Mouse (Mus musculus) kidney, adult 2 months (tissue): ENCODE measurements around the gene Dazap2. TPM values are rescaled to one million over a fixed set of nuclear protein-coding genes. Genes with fewer than 3 reads are reported as not detected.

Experiments used
- DNase-seq: peaks from one replicate; pipeline ENCODE4 v3.0.0; 2021
- H3K27ac ChIP-seq: fragments of 200-500 bp; 2 replicates; pipeline ENCODE4 v1.5.1; 2012; ENCODE audit warnings: low read depth, low read length, control low read depth, inconsistent platforms; ENCODE audit not compliant: insufficient read depth
- H3K27me3 ChIP-seq: fragments of 200-500 bp; replicated peaks from 2 replicates; pipeline ENCODE4 v1.6.1; 2012; ENCODE audit warnings: mild to moderate bottlenecking, moderate library complexity, low read length, inconsistent platforms; ENCODE audit not compliant: control insufficient read depth, insufficient read depth
- H3K36me3 ChIP-seq: fragments of 200-500 bp; 2 replicates; pipeline ENCODE4 v1.6.1; 2012; ENCODE audit warnings: mild to moderate bottlenecking, moderate library complexity, low read length, inconsistent platforms; ENCODE audit not compliant: control insufficient read depth, insufficient read depth
- H3K4me1 ChIP-seq: fragments of 200-500 bp; 2 replicates; pipeline ENCODE4 v1.6.1; 2011; ENCODE audit warnings: low read length; ENCODE audit not compliant: control insufficient read depth, insufficient read depth
- H3K4me3 ChIP-seq: fragments of 200-500 bp; 2 replicates; pipeline ENCODE4 v1.5.1; 2011; ENCODE audit warnings: mild to moderate bottlenecking, low read depth, low read length, control low read depth; ENCODE audit not compliant: insufficient read depth
- CTCF ChIP-seq: fragments of 200-500 bp; conservative IDR thresholded peaks from 2 replicates; pipeline ENCODE4 v1.5.1; 2011; ENCODE audit warnings: low read depth, mild to moderate bottlenecking, control low read depth, low read length, moderate library complexity, mixed read lengths; ENCODE audit not compliant: insufficient read depth, insufficient read length
- POLR2A ChIP-seq: fragments of 200-500 bp; IDR thresholded peaks from one replicate; pipeline ENCODE4 v1.6.1; 2011; ENCODE audit warnings: low read depth, low read length, control low read depth
- WGBS: fragments of 180-500 bp; shearing (Covaris S2); methylation state at CpG from one replicate; pipeline ENCODE4 v1.1.7; 2018; 5-methylcytosine and 5-hydroxymethylcytosine counted together
- polyA plus RNA-seq: library from polyadenylated mRNA; depleted of rRNA; stranded (reverse); fragments of >200 nt; gene quantifications from 2 replicates; pipeline ENCODE4 v1.2.3, GENCODE M21; 2012

Gene Dazap2
- polyA plus RNA-seq, 1 experiment = 578 TPM

- WGBS = under 1% methylated on average over 77 of the region's 77 CpGs
- Histone ChIP-seq H3K27me3 (no peaks in the 10 kb centered on the region), H3K36me3 (no peaks in the 10 kb centered on the region), H3K4me3 (peak within 1 kb of the TSS; percentile 86), H3K4me1 (peaks cover 21% of the 10 kb centered on the region), H3K27ac (peak within 1 kb of the TSS; percentile 95)
- no peak for TF ChIP-seq POLR2A
- TF ChIP-seq CTCF = no peak
- DNase-seq = peak; percentile 92
Observed at GRCm38 (mm10) chr15:100636700-100637501, 21.8 kb downstream of the Dazap2 start, which contains the start of gene Smagp. Gene Smagp (minus strand): TSS chr15:100636940.

GRCm38 (mm10) chr15:100637661-100638060, 22.5 kb downstream of the Dazap2 start:
- peak; percentile 71 for DNase-seq
- Histone ChIP-seq H3K4me1 (peaks cover 16% of the 10 kb centered on the region), H3K27me3 (no peaks in the 10 kb centered on the region), H3K4me3 (no peak overlapping the region), H3K27ac (no peak overlapping the region), H3K36me3 (no peaks in the 10 kb centered on the region)
- TF ChIP-seq CTCF (peak; percentile 63), POLR2A (no peak)
- 16% methylated on average over 6 of the region's 6 CpGs for WGBS

- Histone ChIP-seq H3K4me3 (no peak overlapping the region), H3K36me3 (no peaks in the 10 kb centered on the region), H3K27ac (no peak overlapping the region), H3K27me3 (no peaks in the 10 kb centered on the region), H3K4me1 (peaks cover 9% of the 10 kb centered on the region)
- TF ChIP-seq POLR2A = no peak
- TF ChIP-seq CTCF = no peak
- no peak for DNase-seq
- WGBS = 87% methylated on average over 16 of the region's 16 CpGs
Observed at GRCm38 (mm10) chr15:100639972-100640750, 25.0 kb downstream of the Dazap2 start.

- Histone ChIP-seq H3K27me3 (no peaks in the 10 kb centered on the region), H3K36me3 (no peaks in the 10 kb centered on the region), H3K4me3 (no peak overlapping the region), H3K4me1 (peaks cover 7% of the 10 kb centered on the region), H3K27ac (no peak overlapping the region)
- no peak for TF ChIP-seq CTCF
- no peak for TF ChIP-seq POLR2A
- DNase-seq = peak; percentile 40
- 41% methylated on average over 14 of the region's 16 CpGs for WGBS
Observed at GRCm38 (mm10) chr15:100641226-100641810, 26.2 kb downstream of the Dazap2 start.

- Histone ChIP-seq H3K27me3 (no peaks in the 10 kb centered on the region), H3K4me1 (peaks cover 5% of the 10 kb centered on the region; the same call in 1 of the 2 replicates), H3K4me3 (no peak overlapping the region), H3K36me3 (no peaks in the 10 kb centered on the region), H3K27ac (no peak overlapping the region)
- DNase-seq = no peak
- TF ChIP-seq CTCF = no peak
- TF ChIP-seq POLR2A = no peak
- 90% methylated on average over 7 of the region's 7 CpGs for WGBS
Observed at GRCm38 (mm10) chr15:100642451-100642850, 27.3 kb downstream of the Dazap2 start.

GRCm38 (mm10) chr15:100646161-100646560, 31.0 kb downstream of the Dazap2 start:
- DNase-seq = no peak
- H3K36me3 ChIP-seq = no peaks in the 10 kb centered on the region
- no peaks in the 10 kb centered on the region for H3K27me3 ChIP-seq
- no peak overlapping the region for H3K4me3 ChIP-seq
- no peak overlapping the region for H3K27ac ChIP-seq
- WGBS = 84% methylated on average over 6 of the region's 6 CpGs
- H3K4me1 ChIP-seq = no peaks in the 10 kb centered on the region; the same call in 1 of the 2 replicates
- TF ChIP-seq POLR2A = no peak
- TF ChIP-seq CTCF = no peak
